Mouse (Mus musculus): Measurements from ENCODE around the gene Nsmce1. TPM values are rescaled to one million over a fixed set of nuclear protein-coding genes. Genes with fewer than 3 reads are reported as not detected.

Nsmce1 gene
- polyA plus RNA-seq, 1 experiment, result 33.1 TPM

DNA sequence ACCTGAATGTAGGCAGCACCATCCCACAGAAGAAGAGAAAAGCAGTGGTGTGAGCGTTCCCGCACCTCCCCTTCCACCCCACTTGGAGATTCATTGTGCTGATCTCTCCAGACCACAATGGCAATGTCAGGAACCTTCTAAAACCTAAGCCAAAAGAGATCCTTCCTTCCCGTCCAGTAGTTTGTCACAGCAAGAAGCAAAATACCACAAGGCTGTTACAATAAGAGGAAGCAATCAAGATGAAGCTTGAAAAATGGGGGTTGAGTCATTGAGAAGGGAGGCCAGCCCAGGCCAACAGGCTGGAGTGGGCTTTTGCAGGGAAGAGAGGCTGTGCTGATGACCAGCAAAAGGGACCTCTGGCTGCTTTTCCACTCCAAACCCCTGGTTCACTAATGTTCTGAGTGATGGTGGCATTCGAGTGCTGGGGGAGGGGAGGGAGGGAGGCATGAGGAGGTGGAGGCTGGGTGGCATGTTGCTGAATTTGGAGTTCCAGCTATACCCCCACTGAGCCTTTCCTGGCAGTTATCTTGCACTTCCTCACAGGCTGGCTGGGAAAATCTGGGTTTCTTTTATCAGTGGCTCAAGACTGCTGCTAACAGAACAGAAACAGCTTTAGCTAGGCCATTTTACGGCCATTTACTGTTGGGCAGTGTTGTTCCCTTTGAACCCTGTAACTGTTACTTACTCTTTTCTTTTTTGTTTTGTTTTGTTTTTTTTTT lies 12.1 kb upstream of the Nsmce1 start:
- Histone ChIP-seq H3K27ac (replicated peaks; ENCODE audit: low read depth, low read length) (0 out of 2 replicates have a peak overlapping the region, but pooled peaks have one; percentile 36), H3K4me3 (ENCODE audit: insufficient read depth, low read depth, low read length) (no peak overlapping the region), H3K4me1 (ENCODE audit: control insufficient read depth, insufficient read depth, insufficient read length, low read length) (peaks cover 7% of the 10 kb centered on the region; the same call in 1 of the 2 replicates)

DNA sequence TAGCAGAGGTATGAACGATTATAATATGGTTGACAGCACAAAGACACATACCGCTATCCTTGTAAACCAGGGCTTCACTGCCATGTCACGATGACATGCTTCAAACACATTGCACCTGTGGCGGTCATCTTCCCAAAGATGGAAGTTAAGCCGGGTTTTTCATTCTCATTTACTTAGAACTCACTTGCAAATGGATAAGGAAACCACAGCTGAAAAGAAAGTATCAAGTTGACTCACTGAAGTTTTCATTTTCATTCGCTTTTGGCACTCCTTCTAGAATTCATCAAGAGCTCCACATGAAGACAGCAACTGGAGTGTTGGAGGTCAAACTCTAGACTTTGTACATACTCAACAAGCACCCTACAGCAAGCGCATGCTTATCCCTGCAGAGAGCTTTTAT lies 9.5 kb upstream of the Nsmce1 start:
- Histone ChIP-seq H3K27ac (replicated peaks; ENCODE audit: low read depth, low read length) (no peak overlapping the region), H3K4me3 (ENCODE audit: insufficient read depth, low read depth, low read length) (no peak overlapping the region), H3K4me1 (ENCODE audit: control insufficient read depth, insufficient read depth, insufficient read length, low read length) (peaks cover 7% of the 10 kb centered on the region; the same call in 1 of the 2 replicates)

DNA sequence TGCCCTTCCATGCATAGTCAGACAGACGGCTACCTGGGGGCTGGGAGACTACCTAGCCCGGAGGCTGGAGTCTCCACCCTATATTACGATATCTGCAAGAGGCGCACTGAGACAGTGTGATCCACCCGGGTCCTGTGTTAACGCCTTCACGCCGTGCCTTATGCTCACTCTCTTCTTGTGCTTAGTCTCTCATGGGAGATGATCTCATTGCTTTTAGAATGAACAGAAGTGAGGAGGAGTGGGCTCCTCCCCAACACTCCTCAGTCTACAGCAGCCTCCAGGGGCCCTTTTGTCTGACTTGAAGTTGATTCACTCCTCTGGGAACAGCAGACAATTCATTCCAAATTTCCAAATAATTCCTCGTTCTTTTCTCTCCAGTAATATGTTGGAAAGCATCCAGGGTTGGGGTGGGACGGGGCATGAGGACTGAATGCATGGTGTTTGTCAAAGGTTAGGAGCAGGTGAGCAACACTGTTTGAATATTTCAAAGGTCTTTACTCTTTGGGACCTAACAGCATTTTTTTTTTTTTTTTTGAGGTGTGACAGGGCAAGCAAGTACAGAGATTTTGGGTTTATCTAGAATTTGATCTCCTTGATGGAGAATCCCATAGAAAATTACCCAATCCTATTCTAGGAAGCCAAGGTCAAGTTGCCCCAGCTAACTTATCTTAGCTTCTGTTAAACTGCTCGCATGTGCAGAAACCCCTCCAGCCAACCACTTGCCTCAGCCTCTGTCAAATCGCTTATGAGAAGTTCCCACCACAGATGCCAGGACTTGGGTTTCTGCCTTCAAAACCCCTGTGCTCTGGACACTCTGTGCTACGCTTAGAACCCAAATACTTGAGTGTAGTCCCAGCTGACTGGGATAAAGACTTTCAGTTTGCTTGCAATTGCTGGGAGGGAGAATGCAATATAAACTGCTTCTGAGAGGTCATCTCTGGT lies 8.8 kb upstream of the Nsmce1 start:
- Histone ChIP-seq H3K27ac (replicated peaks; ENCODE audit: low read depth, low read length) (no peak overlapping the region), H3K4me1 (ENCODE audit: control insufficient read depth, insufficient read depth, insufficient read length, low read length) (peaks cover 7% of the 10 kb centered on the region; the same call in 1 of the 2 replicates), H3K4me3 (ENCODE audit: insufficient read depth, low read depth, low read length) (no peak overlapping the region)

DNA sequence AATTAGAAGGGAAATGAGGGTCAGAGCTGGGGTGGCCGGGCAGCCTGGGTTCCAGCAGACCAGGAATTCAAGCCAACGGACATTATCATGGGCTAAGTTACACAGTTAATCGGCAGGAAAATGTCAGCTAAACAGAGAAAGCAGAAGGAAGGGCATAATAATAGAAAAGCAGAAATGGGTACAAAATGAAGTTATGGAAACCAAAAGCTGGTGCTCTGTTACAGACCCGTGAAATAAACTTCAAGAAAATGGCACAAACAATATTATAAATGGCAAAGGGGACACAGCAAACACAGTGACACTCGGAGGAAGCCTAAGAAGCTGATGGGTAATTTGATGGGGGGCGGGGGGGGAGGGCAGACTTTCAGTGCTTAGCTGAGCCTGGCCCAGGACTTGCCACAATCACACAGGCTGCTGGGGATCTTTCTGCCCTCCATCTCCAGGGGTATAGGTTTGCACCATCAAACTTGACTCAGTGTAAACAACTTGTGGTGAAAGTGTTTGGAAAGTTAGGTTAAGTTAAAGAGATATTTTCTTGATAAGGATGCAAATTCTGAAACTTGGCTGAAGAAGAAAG lies 4.6 kb upstream of the Nsmce1 start:
- Histone ChIP-seq H3K4me3 (ENCODE audit: insufficient read depth, low read depth, low read length) (no peak overlapping the region), H3K4me1 (ENCODE audit: control insufficient read depth, insufficient read depth, insufficient read length, low read length) (peaks cover 6% of the 10 kb centered on the region; the same call in 1 of the 2 replicates), H3K27ac (replicated peaks; ENCODE audit: low read depth, low read length) (peak overlapping the region; percentile 52)

DNA sequence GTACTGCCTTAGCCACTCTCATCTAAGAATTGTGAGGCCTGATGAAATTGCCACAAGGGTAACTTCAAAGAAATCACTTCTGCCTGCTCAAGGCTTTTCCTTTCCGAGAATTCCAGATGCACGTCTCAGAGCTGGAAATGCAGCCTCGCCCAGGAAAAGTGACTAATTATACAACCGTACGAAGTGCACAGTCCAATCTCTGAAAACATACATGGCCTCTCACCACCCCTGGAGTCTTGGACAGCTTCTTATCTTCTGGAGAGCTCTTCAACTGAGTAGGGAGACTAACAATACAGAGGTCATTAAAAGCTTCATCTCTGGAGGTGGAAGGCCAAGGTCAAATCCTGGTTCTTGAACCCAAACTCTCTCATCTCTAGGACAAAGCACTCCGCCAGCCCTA lies 1.2 kb upstream of the Nsmce1 start:
- H3K27ac ChIP-seq (replicated peaks; ENCODE audit: low read depth, low read length), result peak overlapping the region; percentile 86
- H3K4me1 ChIP-seq (ENCODE audit: control insufficient read depth, insufficient read depth, insufficient read length, low read length), result peaks cover 4% of the 10 kb centered on the region; the same call in 1 of the 2 replicates
- H3K4me3 ChIP-seq (ENCODE audit: insufficient read depth, low read depth, low read length), result no peak overlapping the region

DNA sequence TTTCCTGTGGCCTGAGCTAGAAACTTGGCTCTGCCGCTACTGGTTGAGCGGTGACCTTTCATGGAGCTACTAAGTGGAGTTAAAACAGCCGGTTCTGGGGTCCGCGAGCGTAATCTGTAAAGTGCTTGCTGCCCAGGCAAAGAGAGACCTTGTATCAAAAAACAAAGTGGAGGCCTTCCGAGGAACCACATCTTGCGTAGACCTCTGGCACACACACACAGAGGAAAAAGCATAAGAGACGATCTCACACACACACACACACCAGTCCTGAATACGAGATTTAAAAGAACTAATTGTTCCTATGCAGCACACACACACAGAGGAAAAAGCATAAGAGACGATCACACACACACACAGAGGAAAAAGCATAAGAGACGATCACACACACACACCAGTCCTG lies 364 bp upstream of the Nsmce1 start:
- Histone ChIP-seq H3K27ac (replicated peaks; ENCODE audit: low read depth, low read length) (peak overlapping the region; percentile 86), H3K4me1 (ENCODE audit: control insufficient read depth, insufficient read depth, insufficient read length, low read length) (peaks cover 4% of the 10 kb centered on the region; the same call in 1 of the 2 replicates), H3K4me3 (ENCODE audit: insufficient read depth, low read depth, low read length) (peak overlapping the region; percentile 74)

DNA sequence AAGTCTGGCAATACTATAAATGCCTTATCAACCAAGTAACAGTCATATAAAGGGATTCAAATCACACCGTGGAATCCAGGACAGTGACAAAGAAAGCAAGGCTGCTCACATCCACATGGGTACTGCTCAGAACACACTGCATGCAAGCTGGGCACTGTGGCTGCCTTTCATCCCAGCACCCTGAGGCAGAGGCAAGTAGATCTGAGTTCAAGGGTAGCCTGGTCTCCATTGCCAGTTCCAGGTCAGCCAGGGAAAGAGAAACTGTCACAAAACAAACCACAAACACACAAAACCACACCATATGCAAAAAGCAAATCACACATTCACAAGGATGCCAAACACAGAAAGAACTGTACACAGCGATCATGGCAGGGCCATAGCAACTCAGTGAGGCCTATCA lies 1.8 kb downstream of the Nsmce1 start:
- Histone ChIP-seq H3K27ac (replicated peaks; ENCODE audit: low read depth, low read length) (no peak overlapping the region), H3K4me1 (ENCODE audit: control insufficient read depth, insufficient read depth, insufficient read length, low read length) (peaks cover 4% of the 10 kb centered on the region; the same call in 1 of the 2 replicates), H3K4me3 (ENCODE audit: insufficient read depth, low read depth, low read length) (no peak overlapping the region)

DNA sequence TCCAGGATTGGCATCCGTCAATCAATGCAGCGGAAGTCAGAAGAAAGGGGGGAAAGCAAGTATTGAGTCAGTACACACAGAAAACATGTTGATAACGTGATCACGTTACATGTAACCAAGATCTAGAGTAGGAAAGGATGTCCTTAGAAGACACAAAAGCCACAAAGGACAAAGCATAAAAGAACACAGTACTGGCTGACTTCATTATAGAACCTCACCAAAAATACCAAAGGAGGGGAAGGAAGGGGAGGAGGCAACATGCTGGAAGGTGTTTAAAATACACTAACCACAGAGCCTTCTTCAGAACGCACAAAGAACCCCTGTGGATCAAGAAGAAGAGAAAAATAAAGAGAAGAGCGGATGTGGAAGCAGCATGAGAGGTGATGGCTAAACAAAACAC lies 2.7 kb downstream of the Nsmce1 start:
- Histone ChIP-seq H3K27ac (replicated peaks; ENCODE audit: low read depth, low read length) (no peak overlapping the region; the same call in 1 of the 2 replicates), H3K4me1 (ENCODE audit: control insufficient read depth, insufficient read depth, insufficient read length, low read length) (peaks cover 4% of the 10 kb centered on the region; the same call in 1 of the 2 replicates), H3K4me3 (ENCODE audit: insufficient read depth, low read depth, low read length) (no peak overlapping the region)

DNA sequence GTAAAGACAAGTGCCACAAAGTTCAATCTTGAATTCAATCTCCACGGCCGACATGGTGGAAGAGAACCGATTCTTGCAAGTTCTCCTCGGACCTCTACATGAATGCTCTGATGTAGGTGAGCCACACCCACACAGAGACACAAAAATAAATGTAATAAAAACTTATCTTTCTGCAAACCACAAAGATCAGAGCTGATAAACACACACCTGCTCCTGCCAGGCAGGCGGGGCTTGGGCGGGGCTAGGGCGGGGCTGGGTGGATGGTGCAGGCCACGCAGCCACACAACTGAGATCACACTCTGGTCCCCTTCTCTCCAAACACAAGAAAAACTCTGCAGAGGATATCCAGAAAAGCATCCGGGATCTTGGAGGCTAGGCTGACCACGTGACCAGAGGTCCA lies 4.3 kb downstream of the Nsmce1 start:
- H3K4me1 ChIP-seq (ENCODE audit: control insufficient read depth, insufficient read depth, insufficient read length, low read length), result no peaks in the 10 kb centered on the region
- no peak overlapping the region for H3K4me3 ChIP-seq (ENCODE audit: insufficient read depth, low read depth, low read length)
- H3K27ac ChIP-seq (replicated peaks; ENCODE audit: low read depth, low read length), result no peak overlapping the region

DNA sequence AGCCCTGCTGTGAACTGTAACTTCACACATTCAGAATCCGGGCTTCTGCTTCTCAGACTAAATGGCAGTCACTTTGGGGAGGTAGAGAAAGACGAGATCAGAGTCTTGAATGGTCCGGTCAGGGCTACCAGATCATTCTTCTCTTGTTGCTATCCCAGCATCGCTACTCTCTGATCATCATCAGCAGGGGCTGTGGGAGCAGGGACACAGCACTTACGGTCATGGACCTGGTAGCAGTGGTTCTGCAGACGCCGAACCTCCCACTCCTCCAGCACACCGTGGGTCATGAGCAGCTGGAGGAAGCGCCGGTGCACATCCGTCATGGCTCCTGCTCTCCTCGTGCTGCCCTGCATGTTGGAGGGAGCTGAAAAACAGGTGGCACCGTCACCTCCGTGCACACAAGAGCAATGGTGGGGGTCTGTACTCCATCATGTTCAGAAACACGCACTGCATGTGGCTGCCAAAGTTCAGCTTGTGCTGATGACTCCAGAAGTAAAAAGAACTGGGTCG lies 5.2 kb downstream of the Nsmce1 start:
- H3K4me1 ChIP-seq (ENCODE audit: control insufficient read depth, insufficient read depth, insufficient read length, low read length), result no peaks in the 10 kb centered on the region
- no peak overlapping the region for H3K4me3 ChIP-seq (ENCODE audit: insufficient read depth, low read depth, low read length)

DNA sequence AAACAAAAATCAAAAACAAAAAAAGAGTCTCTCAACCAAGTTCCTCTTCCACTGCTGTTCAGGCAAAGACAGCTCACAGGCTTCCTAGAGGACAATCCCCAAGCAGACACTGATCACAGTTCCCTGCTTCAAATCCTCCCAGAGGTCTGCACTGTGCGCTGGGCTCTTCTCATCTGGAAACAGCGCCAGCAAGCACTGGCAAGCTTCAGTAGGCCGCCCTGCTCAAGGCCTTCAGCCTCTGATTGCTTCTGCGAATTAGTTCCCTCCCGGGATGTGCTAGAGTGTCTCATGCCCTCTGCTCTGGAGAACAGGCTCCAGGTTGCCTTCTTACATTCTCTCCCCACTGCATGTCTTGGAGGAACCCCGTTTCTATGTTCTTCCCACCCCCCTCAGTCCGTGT lies 6.6 kb downstream of the Nsmce1 start:
- no peaks in the 10 kb centered on the region for H3K4me1 ChIP-seq (ENCODE audit: control insufficient read depth, insufficient read depth, insufficient read length, low read length)
- no peak overlapping the region for H3K4me3 ChIP-seq (ENCODE audit: insufficient read depth, low read depth, low read length)
- no peak overlapping the region for H3K27ac ChIP-seq (replicated peaks; ENCODE audit: low read depth, low read length)

More for the DNA sequence above, 5.2 kb downstream of the Nsmce1 start:
- no peak overlapping the region for H3K27ac ChIP-seq (replicated peaks; ENCODE audit: low read depth, low read length)

DNA sequence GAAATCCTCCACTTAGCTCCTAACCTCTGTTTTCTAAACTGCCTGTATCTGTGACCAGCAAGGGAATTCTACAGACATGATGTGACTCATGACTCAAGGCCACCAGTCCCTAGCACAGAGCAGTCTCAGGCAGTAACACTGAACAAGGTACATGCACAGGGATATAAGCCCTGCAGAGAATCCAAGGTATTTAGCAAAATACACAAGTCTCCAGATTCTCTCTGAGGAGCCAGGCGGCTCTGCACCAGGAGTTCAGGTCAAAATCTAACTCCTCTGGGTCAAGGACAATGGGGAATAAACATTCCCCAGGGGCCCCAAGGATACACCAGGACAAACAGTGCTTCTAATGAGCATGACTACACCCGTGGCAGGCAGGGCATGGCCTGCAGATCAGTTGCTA lies 8.5 kb downstream of the Nsmce1 start:
- Histone ChIP-seq H3K4me3 (ENCODE audit: insufficient read depth, low read depth, low read length) (no peak overlapping the region), H3K27ac (replicated peaks; ENCODE audit: low read depth, low read length) (no peak overlapping the region), H3K4me1 (ENCODE audit: control insufficient read depth, insufficient read depth, insufficient read length, low read length) (no peaks in the 10 kb centered on the region)

DNA sequence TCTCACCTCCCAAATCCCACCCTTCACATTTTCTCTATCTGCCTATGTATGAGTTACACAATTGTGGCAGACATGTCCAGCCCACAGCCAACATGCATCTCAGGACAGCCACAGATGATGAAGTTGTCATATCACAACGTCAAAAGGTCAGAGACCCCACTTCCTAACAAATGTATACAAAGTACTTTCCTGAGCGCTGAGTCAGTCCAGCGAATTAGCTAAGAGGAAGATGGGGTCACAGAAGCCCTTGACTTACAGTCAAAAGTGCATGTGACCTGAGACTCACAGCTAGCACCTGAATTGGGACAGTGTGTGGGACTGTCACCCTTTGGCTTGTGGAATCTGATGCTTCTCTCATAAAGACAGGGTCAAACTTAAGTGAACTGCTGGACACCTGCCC lies 9.1 kb downstream of the Nsmce1 start:
- Histone ChIP-seq H3K4me1 (ENCODE audit: control insufficient read depth, insufficient read depth, insufficient read length, low read length) (no peaks in the 10 kb centered on the region), H3K27ac (replicated peaks; ENCODE audit: low read depth, low read length) (no peak overlapping the region), H3K4me3 (ENCODE audit: insufficient read depth, low read depth, low read length) (no peak overlapping the region)

DNA sequence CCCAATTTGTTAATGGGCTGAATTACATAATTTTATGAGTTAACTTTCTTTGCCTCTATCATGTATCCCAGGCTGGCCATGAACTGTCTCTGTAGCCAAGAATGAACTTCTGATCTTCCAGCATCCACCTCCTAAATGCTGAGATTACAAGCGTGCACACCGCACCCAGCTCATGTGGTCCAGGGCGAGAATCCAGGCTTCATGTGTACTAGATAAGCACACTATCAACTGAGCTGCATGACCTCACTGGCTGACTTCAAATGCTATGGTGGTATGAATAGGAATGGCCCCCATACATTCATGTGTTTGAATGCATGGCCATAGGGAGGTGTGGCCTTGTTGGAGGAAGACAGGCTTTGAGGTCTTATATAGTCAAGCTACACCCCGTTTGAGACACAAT lies 10.9 kb downstream of the Nsmce1 start:
- Histone ChIP-seq H3K27ac (replicated peaks; ENCODE audit: low read depth, low read length) (no peak overlapping the region), H3K4me3 (ENCODE audit: insufficient read depth, low read depth, low read length) (no peak overlapping the region)

More for the DNA sequence above, 10.9 kb downstream of the Nsmce1 start:
- H3K4me1 ChIP-seq (ENCODE audit: control insufficient read depth, insufficient read depth, insufficient read length, low read length), result peaks cover 12% of the 10 kb centered on the region; the same call in 1 of the 2 replicates

Measured in brown adipose tissue, adult 24 weeks (tissue).